Mouse (Mus musculus) WW6 (cell line): ENCODE results near the gene AI661453.
"Not testable (repeated sequence)": the region's sequence is repeated elsewhere in the genome, so short reads cannot be mapped to it uniquely, and the experiment has no call there.

Experiments used
- DNase-seq: peaks from one replicate; pipeline ENCODE4 v3.0.0-alpha.2; 2013; ENCODE audit warnings: low read depth, low spot score

The AI661453 gene

DNA sequence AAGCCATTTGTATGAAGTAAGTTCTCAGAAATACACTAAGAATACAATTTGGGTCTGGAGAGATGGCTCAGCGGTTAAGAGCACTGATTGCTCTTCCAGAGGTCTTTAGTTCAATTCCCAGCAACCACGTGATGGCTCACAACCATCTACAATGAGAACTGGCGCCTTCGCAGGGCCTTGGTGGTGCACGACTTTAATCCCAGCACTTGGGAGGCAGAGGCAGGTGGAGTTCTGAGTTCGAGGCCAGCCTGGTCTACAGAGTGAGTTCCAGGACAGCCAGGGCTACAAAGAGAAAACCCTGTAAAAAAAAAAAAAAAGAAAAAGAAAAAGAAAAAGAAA, 66.3 kb downstream of the AI661453 start:
- DNase-seq: not testable (repeated sequence)

GRCm38 (mm10) chr17:47503689-47504088, 67.3 kb downstream of the AI661453 start:
- no peak for DNase-seq

GRCm38 (mm10) chr17:47504228-47504627, 67.8 kb downstream of the AI661453 start:
- DNase-seq: no peak

GRCm38 (mm10) chr17:47504941-47505346, 68.5 kb downstream of the AI661453 start, which contains the start of gene Ccnd3:
Gene Ccnd3, plus strand, starts transcription at chr17:47505051.
- DNase-seq: no peak

DNA sequence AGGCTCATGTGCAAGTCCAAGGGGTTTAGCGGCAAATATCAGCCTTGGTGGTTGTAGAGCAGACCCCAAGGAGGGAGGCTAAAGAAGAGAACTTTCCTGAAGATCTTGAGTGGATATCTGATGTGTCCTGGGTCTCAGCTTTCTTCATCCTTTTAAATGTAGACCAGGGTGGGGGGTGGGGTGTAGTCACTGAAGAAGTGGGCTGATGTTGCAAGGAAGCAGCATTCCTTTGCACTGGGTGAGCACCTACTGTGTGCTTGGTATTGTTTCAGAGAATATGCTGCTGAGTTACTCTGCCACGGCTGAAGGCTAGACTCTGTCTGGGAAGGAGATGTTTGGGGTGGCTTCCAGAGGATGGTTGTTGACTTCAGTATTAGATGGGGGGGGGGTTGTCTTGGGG, 69.2 kb downstream of the AI661453 start:
- no peak for DNase-seq

GRCm38 (mm10) chr17:47506042-47506441, 69.6 kb downstream of the AI661453 start:
- no peak for DNase-seq

GRCm38 (mm10) chr17:47506697-47507096, 70.3 kb downstream of the AI661453 start:
- no peak for DNase-seq

- no peak for DNase-seq
Observed at GRCm38 (mm10) chr17:47507523-47507922, 71.1 kb downstream of the AI661453 start.

DNA sequence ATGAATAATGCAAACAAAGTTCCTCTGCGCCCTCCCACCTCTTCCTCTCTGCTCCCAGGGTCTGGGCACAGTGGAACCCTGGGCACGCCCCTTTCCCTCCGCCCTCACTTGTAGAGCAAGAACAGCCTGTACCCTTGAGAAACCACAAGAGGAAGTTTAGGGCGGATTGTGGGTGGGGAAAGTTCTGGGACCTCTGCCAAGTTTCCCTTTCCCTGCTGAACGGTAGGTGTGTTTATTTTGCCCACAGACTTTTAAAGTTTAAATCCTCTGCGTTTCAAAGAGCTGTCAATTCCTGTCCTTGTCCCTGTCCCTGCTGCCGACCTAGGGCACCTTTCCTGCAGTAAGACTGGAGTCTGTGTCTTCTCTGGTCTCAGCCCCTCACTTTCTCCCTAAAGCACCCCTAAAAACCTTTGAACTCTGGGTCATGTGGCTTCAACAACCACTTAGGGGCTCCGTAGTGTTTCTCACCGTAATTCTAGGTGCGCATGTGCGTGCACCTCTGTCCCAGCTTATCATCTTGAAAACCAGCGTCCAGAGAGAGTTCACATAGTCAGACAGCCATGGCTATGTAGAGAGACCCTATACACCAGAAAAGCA, 71.7 kb downstream of the AI661453 start:
- no peak for DNase-seq

DNA sequence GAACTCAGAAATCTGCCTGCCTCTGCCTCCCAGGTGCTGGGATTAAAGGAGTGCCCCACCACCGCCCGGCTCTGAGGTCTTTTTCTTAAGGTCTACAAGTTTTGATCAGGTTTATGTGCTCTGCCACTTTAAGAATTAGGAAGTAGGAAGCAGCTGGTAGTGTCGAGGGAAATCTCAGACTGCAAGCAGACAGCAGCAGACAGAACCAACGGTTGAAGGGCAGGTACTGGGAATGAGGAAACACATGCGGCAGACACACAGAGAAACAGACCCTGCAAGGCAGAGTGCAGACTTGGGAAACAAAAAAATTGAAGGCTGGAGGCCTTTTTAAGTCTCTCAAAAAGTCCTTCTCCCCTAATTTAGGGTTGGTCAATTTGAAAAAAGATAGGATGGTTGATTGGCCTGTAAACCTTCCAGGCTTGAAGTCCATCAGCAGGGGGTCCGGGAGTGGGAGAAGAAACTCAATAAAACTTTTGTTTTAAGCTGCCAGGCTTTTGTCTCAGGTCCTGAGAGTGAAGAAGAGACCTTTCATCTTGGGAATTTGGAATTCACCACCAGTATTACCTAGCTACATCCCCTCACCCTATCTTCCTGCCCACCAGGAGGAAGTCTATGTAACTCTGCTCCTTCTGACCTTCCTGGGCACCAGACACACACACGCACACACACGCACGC, 72.8 kb downstream of the AI661453 start:
- DNase-seq: no peak

DNA sequence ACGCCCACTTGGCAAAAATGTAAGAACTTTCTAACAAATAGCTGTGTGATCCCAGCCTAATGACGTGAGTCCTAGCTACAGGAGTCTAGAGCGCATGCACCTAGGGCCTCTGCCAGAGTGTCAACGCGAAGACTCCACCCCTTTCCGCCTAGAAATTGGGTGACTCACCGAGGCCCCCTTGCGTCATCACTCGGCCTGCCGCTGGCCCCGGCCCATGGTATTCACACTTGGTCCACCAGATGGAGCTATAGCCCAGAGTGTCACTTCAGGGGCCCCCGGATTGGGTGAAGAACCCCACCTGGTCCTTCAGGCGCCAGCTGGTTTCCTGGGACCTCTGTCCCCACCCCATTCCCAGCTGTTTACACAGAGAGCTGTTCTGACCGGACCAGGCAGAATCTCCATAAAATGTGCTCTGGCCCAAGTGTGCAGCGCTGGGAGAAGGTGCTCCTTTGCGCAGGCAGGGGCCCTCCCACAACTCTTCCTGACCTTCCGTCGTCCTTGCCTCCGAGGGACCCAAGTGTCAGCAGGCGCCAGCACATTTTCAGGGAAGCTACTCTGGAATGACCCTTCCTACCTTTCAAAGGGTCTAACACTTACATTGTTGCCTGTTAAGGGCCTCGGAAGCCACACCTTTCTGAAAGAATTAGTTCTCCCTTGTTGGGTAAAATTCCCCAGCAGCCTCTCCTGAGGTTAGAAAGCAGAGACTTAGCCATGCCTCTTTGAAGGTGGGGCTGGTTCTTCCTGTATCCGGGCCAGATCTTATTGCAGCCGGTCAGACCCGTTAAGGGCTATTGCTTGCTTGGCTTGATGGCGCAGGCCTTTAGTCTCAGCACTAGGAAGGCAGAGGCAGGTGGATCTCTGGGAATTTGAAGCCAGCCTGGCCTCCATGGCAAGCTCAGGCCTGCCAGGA, 75.0 kb downstream of the AI661453 start:
- DNase-seq: peak; percentile 96

DNA sequence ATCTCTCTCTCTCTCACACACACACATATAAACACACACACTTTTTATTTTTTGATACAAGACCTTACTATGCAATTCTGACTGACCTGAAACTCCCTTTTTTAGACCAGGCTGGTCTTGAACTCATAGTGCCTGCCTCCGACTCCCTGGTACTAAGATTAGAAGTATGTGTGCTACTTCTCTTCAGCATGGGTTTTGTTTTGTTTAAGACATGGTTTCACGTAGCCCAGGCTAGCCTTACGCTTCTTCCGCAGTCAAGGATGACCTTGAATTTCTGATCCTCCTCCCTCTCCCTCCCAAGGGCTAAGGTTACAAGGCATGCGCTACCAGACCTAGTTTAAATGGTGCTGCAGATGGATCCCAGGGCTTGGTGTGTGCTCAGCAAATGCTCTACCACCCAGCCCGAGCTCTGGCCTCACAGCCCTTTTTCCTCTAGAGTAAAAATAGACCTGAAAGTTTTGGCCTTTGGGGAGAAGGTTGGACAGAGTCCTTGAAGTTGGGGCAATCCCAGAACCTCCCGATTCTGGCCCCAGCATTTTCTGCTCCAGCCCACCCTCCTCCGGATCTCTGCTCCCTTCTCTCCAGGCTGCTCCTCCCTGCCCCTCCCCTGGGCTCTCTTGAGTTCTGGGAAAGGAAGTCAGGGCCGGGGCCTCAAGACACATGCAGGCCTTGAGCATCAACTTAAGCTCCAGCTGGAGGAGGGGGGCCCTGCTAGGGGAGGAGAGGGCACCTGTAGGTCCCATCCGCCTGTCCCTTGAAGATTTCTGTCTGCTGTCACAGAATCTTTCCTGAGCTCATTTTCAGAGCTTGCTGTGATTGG, 76.8 kb downstream of the AI661453 start:
- DNase-seq: no peak

GRCm38 (mm10) chr17:47515180-47515844, 78.9 kb downstream of the AI661453 start:
- no peak for DNase-seq

DNA sequence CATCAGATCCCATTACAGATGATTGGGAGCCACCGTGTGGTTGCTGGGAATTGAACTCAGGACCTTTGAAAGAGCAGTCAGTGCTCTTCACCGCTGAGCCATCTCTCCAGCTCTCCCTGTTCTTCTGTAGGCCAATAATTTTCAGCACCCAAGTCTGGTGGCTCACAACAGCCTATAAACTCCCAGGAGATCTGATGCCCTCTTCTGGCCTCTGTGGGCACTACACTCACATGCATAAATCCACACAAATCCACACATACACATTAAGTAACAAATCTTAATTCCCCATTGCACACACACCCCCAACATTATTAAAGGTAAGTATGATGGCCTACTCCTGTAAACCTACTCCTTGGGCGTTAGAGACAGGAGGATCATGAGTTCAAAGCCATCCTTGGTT, 79.8 kb downstream of the AI661453 start:
- DNase-seq: no peak

- no peak for DNase-seq
Observed at GRCm38 (mm10) chr17:47518205-47518604, 81.8 kb downstream of the AI661453 start.
